Mouse (Mus musculus): ENCODE results near the gene Npr1. TPM values are rescaled to one million over a fixed set of nuclear protein-coding genes. Genes with fewer than 3 reads are reported as not detected.

Npr1 gene
- 17.3 and 21.0 TPM in 2 replicates for polyA plus RNA-seq (2015; fragmentation: Nextera tagmentation; extraction: Ambion mirVana)

DNA sequence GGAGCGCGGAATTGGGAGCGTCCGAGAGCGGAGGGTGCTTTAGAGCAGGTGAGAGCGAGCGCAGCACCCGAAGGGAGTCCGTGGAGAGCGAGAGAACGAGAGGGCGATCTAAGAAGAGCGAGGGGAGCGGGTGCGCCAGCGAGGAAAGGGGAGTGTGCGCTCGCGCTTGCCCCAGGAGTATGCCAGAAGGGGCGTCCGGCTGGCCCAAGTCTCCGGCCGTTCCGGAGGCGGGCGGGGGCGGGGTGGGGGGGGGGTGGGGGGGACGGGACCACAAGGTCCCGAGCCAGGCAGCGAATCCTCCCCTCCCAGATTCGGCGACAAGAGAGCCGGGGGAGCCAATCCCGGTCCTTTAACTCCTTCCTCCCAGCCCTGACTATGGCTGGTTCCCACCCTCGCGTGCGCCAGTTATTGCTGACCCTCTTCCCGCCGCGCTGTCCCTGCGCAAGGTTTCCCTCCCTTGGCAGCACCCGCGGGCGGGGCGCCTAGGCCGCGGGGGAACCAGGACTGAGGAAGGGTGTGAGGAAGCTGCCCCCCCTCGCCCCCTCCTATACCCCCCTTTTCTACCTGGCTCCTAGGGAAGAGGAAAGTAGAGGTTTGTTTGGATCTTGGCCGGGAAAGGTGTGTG is at the start of gene Npr1:
TSS of gene Npr1 (minus strand) at position 181 of the 625 bp plus-strand sequence.
- peaks cover 25% of the 10 kb centered on the region for H3K27me3 ChIP-seq
- H3K4me2 ChIP-seq: peak within 1 kb of the TSS; percentile 84
- peak within 1 kb of the TSS; percentile 61 for H3K4me3 ChIP-seq
- 0% methylated on average over 31 of the region's 49 CpGs for WGBS
- peaks cover 24% of the 10 kb centered on the region for H3K4me1 ChIP-seq
- H3K9ac ChIP-seq: peak within 1 kb of the TSS; percentile 52
- no peaks in the 10 kb centered on the region for H3K9me3 ChIP-seq
- H3K27ac ChIP-seq: peak within 1 kb of the TSS; percentile 76
- H3K36me3 ChIP-seq: no peaks in the 10 kb centered on the region
- peak; percentile 51 for ATAC-seq (ENCODE audit: borderline replicate concordance, extremely low read depth, low FRiP score, low TSS enrichment)

DNA sequence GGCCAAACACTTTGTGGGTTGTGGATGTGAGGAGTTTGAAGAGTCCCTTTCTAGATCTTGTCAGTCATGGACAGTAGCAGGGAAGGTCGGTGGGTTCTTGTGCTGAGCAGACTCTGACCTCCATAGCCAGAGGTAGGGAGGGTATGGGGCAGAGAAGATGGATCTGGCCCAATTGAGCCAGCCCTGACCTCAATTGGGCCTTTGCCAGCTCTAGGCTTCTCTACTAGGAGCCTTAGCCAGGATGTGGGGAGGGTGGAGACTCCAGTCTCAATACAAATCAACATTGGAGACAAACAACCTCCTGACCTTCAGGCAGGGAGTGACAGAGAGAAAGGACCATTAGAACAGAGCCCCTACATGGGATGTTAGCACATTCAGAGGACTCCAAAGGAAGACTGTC is 49.6 kb upstream of the Npr1 start:
- Histone ChIP-seq H3K4me3 (peak overlapping the region; percentile 46), H3K4me2 (peak overlapping the region; percentile 93), H3K27ac (0 out of 2 replicates have a peak overlapping the region, but pooled peaks have one; percentile 52), H3K36me3 (no peaks in the 10 kb centered on the region), H3K27me3 (no peaks in the 10 kb centered on the region), H3K4me1 (peaks cover 19% of the 10 kb centered on the region), H3K9me3 (no peaks in the 10 kb centered on the region), H3K9ac (peak overlapping the region; percentile 39)
- WGBS: 45% methylated on average over 1 of the region's 1 CpGs
- 0 out of 2 replicates have a peak, but pooled peaks have one; percentile 20 for ATAC-seq (ENCODE audit: borderline replicate concordance, extremely low read depth, low FRiP score, low TSS enrichment)

DNA sequence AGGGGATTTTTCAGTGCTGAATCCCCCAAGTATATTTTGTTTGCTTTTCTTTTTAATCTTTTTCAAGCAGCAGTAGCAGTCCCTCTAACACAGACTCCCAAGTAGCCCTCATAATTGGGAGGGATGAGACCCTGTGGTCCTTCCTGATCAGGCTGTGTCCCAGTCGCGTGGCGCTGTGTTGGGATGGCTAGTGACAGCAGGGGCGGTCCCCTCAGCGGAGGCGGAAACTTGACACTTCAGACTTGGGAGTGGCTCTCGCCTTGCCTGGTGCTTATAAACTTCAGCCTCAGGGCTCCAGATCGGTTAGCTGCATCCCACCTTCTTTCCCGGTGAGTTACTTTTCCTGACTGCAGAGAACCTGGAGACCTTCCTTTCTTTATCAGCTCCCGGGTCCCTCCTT is 49.0 kb upstream of the Npr1 start:
- no peaks in the 10 kb centered on the region for H3K36me3 ChIP-seq
- WGBS: 0% methylated on average over 10 of the region's 10 CpGs
- no peaks in the 10 kb centered on the region for H3K27me3 ChIP-seq
- peak overlapping the region; percentile 52; the same call in 1 of the 2 replicates for H3K27ac ChIP-seq
- H3K4me2 ChIP-seq: peak overlapping the region; percentile 93
- ATAC-seq (ENCODE audit: borderline replicate concordance, extremely low read depth, low FRiP score, low TSS enrichment): peak; percentile 82
- H3K4me3 ChIP-seq: peak overlapping the region; percentile 46
- no peaks in the 10 kb centered on the region for H3K9me3 ChIP-seq
- peak overlapping the region; percentile 39 for H3K9ac ChIP-seq
- peaks cover 19% of the 10 kb centered on the region for H3K4me1 ChIP-seq

DNA sequence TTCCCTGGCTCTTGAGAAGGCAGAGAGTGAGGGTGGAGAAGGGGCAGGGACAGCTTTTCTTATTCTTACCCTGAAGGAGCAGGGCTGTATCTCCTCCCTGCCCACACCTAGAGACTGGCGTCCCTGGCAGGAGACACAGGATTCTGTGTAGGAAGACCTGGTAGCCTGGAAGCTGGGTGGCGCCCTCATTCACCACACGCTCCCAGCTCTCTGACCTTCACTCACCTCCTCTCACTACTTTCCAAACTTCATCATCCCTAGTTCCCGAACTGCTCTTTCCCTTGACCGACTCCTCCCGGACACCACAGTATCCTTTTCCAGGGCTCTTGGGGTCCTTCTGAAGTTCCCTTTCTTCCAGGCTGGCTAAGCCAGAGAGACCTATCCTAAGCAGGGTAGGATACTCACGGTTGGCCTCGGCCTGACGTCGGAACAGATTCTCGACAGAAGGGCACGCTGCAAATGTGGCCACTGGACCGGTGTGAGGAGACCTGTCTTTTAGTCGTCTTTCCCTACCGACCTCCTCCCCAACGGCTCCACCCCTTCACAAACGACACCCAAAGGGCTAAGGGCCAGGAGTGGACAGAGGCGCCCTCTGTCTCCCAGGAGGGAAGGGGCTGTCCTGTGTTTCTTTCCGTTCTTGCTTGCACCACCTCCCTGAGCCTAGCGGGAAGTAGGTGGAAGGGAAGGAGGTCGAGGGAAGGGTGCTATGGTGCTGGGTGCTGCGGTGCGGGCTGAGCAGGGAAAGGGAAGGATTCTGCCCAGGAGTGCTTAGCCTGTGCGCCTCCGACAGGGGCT is 48.3 kb upstream of the Npr1 start, which contains the start of the genes S100a1 and S100a13:
TSS of gene S100a1 (minus strand) at position 597 of the 795 bp plus-strand sequence.
TSS of gene S100a13 (plus strand) at position 640 of the 795 bp plus-strand sequence.
- H3K4me3 ChIP-seq: peak within 1 kb of the TSS; percentile 46
- no peaks in the 10 kb centered on the region for H3K27me3 ChIP-seq
- peaks cover 19% of the 10 kb centered on the region for H3K4me1 ChIP-seq
- H3K4me2 ChIP-seq: peak within 1 kb of the TSS; percentile 93
- peak within 1 kb of the TSS; percentile 39 for H3K9ac ChIP-seq
- peak within 1 kb of the TSS; percentile 52; the same call in 1 of the 2 replicates for H3K27ac ChIP-seq
- no peaks in the 10 kb centered on the region for H3K9me3 ChIP-seq
- WGBS: 5% methylated on average over 25 of the region's 25 CpGs
- peak; percentile 43; the same call in 1 of the 2 replicates for ATAC-seq (ENCODE audit: borderline replicate concordance, extremely low read depth, low FRiP score, low TSS enrichment)
- H3K36me3 ChIP-seq: no peaks in the 10 kb centered on the region

DNA sequence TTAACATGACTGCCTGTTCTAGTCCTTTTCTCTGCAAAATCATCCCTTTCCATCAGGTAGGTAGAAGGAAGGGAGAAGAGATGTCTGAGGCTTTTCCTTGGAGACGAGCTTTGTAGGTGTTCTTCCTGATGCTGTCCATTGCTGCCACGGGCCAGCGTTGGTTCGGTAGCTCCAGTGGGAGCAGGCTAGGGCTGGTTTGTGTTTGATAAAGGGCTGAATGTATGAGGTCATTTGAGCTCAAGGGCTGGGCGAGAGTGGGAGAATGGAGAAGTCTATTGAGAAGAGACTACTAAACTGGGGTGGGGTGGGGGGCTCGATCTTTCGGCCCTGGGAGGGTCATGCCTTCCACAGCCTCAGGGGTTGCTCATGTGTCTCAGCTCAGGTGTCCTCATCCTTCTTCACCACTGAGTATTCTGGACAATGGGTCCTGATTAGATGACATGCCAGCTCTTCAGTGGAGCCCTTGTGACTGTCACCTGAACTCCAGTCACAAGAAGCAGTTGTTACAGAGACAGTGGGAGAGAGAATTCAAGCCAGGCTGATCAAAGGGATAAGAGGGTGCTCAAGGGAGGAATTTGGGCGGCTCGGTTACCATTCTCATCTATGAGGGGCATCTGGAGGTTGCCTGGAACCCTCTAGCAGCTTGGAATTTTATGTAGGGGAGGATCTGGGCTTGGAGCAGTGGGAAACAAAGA is 47.4 kb upstream of the Npr1 start:
- 69% methylated on average over 9 of the region's 9 CpGs for WGBS
- no peaks in the 10 kb centered on the region for H3K36me3 ChIP-seq
- H3K4me3 ChIP-seq: peak overlapping the region; percentile 46
- H3K27ac ChIP-seq: no peak overlapping the region
- no peaks in the 10 kb centered on the region for H3K9me3 ChIP-seq
- peaks cover 20% of the 10 kb centered on the region for H3K4me1 ChIP-seq
- no peak overlapping the region for H3K9ac ChIP-seq
- ATAC-seq (ENCODE audit: borderline replicate concordance, extremely low read depth, low FRiP score, low TSS enrichment): no peak
- no peaks in the 10 kb centered on the region for H3K27me3 ChIP-seq
- peak overlapping the region; percentile 93 for H3K4me2 ChIP-seq

DNA sequence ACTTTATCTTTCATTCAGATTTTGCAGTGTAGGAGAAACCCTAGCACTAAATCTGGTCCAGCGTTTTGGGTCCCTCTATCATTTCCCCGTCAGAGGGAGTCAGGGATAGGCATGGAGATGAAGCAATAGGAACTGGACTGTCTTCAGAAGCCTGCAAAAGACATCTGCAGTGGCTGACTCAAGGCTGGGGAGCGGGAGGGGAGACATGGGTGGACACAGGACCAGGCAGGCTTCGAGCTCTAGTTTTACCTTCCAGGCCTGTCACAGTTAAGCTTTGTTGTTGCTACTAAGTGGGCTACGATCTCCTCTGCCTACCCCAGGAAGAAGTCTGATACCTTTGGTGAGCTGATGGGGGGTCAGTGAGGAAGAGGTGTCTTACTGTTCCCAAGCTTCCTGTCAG is 46.6 kb upstream of the Npr1 start:
- 79% methylated on average over 5 of the region's 5 CpGs for WGBS
- Histone ChIP-seq H3K36me3 (peaks cover 5% of the 10 kb centered on the region; the same call in 1 of the 2 replicates), H3K9ac (no peak overlapping the region)

DNA sequence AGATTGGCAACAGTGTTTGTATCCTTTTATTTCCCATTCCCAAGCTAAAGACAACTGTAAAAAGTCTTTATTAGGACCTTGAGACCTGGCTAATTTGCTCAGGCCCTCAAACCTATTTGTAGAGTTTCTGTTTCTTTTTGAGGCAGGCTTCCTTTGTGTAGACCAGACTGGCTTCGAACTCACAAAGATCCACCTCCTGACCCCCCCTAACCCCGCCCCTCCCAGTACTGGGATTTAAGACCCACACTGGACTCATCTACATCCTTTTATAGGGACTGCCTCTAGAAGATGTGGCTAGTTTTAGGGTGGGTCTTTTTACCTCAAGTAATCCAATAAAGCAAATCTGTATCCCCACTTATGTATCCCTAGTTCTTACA is 44.1 kb upstream of the Npr1 start:
- peak; percentile 4; the same call in 1 of the 2 replicates for ATAC-seq (ENCODE audit: borderline replicate concordance, extremely low read depth, low FRiP score, low TSS enrichment)
- 22% methylated on average over 2 of the region's 2 CpGs for WGBS
- Histone ChIP-seq H3K4me2 (peak overlapping the region; percentile 52), H3K36me3 (peaks cover 28% of the 10 kb centered on the region), H3K9me3 (no peaks in the 10 kb centered on the region), H3K4me3 (peak overlapping the region; percentile 97), H3K27ac (peak overlapping the region; percentile 49), H3K27me3 (no peaks in the 10 kb centered on the region), H3K9ac (no peak overlapping the region), H3K4me1 (peaks cover 33% of the 10 kb centered on the region)

More for the DNA sequence above, 46.6 kb upstream of the Npr1 start:
- no peak overlapping the region for H3K27ac ChIP-seq
- no peaks in the 10 kb centered on the region for H3K9me3 ChIP-seq
- H3K4me3 ChIP-seq: no peak overlapping the region
- ATAC-seq (ENCODE audit: borderline replicate concordance, extremely low read depth, low FRiP score, low TSS enrichment): no peak
- H3K27me3 ChIP-seq: no peaks in the 10 kb centered on the region
- H3K4me1 ChIP-seq: peaks cover 28% of the 10 kb centered on the region
- H3K4me2 ChIP-seq: no peak overlapping the region

DNA sequence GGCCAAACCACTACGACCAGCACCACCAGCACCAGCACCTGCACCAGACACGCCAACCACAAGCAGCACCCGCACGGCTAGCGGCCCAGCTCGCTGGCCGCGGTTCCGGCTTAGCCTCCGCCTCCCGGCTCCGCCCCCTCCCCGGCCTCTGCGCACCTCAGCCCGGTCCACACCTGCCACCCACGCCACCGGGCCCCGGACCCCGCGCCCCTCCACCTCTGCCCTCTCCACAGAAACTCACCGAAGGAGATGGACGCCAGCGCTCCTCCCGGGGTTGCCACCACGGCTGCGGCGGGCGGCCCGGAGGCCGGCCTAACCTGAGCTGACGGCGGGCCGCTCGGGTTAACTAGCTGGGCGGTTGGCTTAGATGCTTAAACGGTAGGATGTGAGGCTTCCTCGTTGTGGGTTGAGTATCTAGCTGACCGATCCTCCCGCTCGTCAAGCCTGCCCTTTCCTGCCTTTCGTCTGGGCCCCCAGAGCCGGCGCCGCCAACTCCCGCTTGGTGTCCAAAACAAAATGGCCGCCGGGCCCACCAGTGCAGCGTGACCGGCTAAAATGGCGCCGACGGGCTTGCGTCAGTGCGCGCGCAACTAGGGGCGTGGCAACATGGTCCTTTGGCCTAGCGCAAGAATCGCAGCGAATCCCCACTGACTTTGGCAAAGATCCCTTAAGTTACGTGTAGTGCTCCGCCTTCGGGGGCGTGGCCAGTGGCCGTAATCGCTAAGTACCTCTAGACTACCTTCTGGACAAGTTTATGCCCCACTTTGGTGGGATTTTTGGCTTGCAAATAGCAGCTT is 43.5 kb upstream of the Npr1 start, which contains the start of gene Chtop:
TSS of gene Chtop (minus strand) at position 549 of the 797 bp plus-strand sequence.
- peaks cover 34% of the 10 kb centered on the region for H3K36me3 ChIP-seq
- under 1% methylated on average over 66 of the region's 66 CpGs for WGBS
- H3K4me1 ChIP-seq: peaks cover 33% of the 10 kb centered on the region
- peak within 1 kb of the TSS; percentile 94 for H3K27ac ChIP-seq
- peak; percentile 93 for ATAC-seq (ENCODE audit: borderline replicate concordance, extremely low read depth, low FRiP score, low TSS enrichment)
- no peaks in the 10 kb centered on the region for H3K9me3 ChIP-seq
- H3K9ac ChIP-seq: peak within 1 kb of the TSS; percentile 99
- H3K27me3 ChIP-seq: no peaks in the 10 kb centered on the region
- H3K4me3 ChIP-seq: peak within 1 kb of the TSS; percentile 97
- peak within 1 kb of the TSS; percentile 68 for H3K4me2 ChIP-seq

DNA sequence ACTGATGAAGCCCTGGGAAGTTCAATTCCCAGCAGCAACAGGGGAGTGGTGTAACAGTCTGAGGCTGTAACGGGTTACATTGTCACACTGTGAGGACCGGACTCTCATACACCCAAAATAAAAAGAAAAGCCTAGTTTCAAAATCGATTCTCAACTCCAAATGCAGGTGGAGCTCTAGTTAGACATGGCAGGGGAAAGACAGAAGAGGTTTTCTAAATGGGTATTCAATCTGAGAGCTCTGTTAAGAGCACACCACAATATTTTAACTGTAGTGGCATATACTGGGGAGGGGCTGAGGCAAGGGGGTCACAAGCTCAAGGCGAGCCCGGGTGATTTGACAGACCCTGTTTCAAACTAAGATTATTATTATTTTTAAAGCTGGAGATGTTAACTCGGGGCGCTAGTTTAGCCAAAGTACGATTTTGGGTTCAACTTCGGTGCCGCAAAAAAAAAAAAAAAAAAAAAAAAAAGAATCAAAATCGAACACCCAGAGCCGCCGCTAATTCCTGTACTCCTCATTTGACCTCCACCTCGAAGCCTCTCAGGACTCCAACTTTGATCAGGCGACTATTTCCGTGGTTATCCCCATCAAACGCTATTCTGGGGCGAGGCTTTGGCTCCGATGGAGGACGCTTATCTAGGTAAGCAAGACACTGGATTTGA is 42.8 kb upstream of the Npr1 start:
- H3K27ac ChIP-seq: peak overlapping the region; percentile 94
- no peak for ATAC-seq (ENCODE audit: borderline replicate concordance, extremely low read depth, low FRiP score, low TSS enrichment)
- H3K36me3 ChIP-seq: peaks cover 41% of the 10 kb centered on the region
- 2% methylated on average over 20 of the region's 20 CpGs for WGBS
- H3K27me3 ChIP-seq: no peaks in the 10 kb centered on the region
- no peaks in the 10 kb centered on the region for H3K9me3 ChIP-seq
- peaks cover 27% of the 10 kb centered on the region for H3K4me1 ChIP-seq
- H3K4me2 ChIP-seq: peak overlapping the region; percentile 68
- peak overlapping the region; percentile 99 for H3K9ac ChIP-seq
- peak overlapping the region; percentile 97 for H3K4me3 ChIP-seq

DNA sequence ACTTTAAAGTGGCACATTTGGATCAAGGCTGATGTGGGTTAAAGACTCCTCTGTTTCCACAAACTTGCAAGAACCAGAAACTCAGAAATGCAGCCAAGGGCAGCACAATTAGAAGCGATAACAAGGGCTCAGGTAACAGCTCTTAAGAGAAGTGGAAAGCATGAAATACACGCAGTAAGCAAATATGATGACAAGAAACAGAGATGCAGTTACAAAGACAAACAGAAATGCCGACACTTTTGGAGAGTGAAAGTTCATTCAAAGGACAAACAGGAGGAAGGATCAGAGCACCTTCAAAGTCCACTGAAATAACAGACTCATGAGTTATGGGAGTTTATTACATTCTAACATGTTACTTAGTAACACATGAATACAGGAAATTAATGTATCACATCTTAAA is 40.7 kb upstream of the Npr1 start:
- H3K4me2 ChIP-seq: no peak overlapping the region
- no peaks in the 10 kb centered on the region for H3K27me3 ChIP-seq
- no peak overlapping the region for H3K9ac ChIP-seq
- no peak for ATAC-seq (ENCODE audit: borderline replicate concordance, extremely low read depth, low FRiP score, low TSS enrichment)
- peaks cover 25% of the 10 kb centered on the region for H3K4me1 ChIP-seq
- H3K4me3 ChIP-seq: no peak overlapping the region
- WGBS: 64% methylated on average over 3 of the region's 3 CpGs
- no peaks in the 10 kb centered on the region for H3K9me3 ChIP-seq
- H3K36me3 ChIP-seq: peaks cover 61% of the 10 kb centered on the region
- no peak overlapping the region for H3K27ac ChIP-seq

All from lung, embryonic 15.5 days (tissue).